Mouse (Mus musculus): ENCODE data around the gene E130208F15Rik. TPM values are rescaled to one million over a fixed set of nuclear protein-coding genes. Genes with fewer than 3 reads are reported as not detected.

Gene E130208F15Rik
- total RNA-seq, 2 experiments from 2014 or later = 0.47 to 1.6 TPM

DNA sequence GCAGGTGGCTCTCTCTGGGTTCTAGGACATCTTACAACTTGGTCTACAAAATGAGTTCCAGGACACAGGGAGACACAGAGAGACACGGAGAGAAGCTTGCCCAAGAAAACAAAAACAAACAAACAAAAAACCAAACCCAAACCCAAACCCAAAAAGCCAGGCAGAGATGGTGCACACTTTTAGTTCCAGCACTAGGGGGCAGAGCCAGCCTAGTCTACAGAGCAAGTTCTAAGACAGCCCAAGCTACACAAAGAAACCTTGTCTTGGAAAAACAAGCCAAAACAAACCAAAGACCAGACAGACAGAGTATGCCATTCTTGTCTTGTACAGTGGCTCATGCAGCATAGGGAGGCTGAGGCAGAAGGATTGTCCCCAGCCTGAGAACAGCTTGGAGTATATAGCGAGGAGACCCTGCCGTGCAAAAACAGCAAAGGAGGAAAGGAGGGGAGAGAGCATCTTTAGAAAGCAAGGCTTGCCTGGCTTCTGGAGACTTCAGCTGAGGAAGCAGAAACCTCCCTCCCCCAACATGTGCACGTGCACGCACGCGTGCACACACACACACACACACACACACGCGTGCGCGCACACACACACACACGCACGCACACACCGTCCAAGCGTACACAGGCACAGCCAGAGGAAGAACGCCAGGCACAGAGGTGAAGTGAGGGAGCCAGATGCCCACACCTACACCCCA is 15.3 kb upstream of the E130208F15Rik start:
- ATAC-seq (replicated peaks; ENCODE audit: poor library complexity) = 0 out of 2 replicates have a peak, but pooled peaks have one; percentile 30

DNA sequence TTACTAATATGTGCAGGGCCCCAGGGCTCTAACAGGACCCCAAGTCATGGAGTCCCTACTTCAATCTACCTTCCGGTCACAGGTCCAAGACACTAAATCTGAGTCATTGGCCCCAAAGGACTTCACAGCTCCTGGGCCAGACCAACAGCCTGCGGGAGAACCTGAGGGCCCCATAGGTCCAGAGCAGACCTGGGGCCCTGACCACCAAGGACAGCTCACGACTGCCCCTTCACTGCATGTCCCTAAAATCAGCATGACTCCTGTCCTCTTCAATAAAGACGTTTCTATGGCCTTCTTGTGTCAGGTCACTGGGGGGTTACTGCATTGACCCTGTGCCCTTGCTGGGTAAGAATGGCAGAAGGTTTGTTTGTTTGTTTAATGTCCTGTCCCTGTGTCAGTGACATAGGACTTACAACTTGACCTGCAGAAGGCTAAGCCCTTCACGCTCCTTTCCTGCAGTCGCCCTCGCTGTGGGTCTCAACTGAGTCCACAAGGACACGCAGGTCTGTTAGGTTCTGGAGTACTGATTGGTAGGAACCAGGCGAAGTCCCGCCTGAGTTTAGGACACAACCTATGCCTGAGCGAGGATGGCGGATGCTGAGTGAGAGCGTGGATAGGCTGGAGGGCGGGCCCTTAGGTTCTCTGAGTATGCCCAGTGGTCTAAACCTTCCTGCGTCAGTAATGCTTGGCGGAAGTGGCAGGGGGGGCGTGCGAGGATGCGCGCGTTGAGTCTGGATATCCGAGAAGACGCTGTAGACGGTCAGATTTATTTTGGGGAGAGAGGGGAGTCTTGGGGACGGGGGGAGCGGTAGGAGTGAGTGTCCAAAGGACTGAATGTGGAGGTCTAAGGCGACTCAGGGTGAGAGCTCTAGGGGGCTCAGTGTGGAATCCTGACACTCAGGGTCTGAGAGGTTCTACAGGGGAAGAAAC is 13.2 kb upstream of the E130208F15Rik start, which contains the start of gene Alkbh6:
Alkbh6 (plus strand) TSS at position 642 of the 930 bp plus-strand sequence.
- peak; percentile 99 for ATAC-seq (replicated peaks; ENCODE audit: poor library complexity)

DNA sequence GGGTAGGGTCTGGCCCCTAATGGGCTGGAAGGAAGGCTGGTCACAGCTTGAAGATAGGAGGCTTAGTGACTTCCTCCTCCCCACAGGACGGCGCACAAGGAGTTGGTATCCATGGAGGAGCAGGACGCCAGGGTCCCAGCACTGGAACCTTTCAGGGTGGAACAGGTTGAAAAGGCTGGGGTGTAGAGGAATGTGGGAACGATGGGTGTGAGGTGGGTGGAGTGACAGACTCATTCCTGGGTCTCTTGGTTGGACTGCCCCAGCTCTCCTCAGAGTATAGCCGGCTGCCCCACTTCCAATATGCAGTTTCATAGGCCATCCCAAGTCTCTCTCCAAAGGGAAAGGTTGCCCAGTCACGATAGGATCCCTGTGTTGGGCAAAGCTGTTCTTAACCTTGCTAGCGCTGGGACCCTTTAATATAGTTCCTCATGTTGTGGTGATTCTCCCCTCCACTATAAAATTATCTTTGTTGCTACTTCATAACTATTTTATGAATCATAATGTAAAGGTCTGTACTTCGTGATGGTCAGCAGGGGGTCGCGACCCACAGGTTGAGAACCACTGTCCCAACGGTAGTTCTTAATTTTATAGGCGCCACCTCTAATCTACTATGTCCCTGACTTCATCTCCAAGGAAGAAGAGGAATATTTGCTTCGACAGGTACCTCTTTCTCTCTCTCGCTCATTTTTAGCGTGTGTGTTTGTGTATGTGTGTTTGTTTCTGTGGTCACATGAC is 12.0 kb upstream of the E130208F15Rik start:
- no peak for ATAC-seq (replicated peaks; ENCODE audit: poor library complexity)

DNA sequence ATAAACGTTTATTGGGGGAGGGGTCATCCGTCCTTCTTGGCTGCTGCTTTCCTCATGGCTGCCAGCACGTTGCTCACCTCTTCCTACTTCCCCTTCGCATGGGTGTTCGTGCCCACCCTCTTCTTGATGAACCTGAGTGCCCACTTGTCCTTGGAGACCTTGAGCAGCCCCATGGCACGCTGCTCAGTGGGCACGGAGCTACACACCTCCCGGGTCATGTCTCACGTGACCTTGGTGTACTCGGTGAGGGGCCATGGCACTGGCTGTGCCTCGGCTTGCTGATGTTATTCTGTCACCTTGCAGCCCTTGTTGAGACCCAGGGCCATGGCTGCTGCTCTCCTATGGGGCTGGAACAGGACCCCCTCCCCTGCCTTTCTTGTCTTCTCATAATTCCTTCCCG is 11.4 kb upstream of the E130208F15Rik start:
- ATAC-seq (replicated peaks; ENCODE audit: poor library complexity) = no peak

DNA sequence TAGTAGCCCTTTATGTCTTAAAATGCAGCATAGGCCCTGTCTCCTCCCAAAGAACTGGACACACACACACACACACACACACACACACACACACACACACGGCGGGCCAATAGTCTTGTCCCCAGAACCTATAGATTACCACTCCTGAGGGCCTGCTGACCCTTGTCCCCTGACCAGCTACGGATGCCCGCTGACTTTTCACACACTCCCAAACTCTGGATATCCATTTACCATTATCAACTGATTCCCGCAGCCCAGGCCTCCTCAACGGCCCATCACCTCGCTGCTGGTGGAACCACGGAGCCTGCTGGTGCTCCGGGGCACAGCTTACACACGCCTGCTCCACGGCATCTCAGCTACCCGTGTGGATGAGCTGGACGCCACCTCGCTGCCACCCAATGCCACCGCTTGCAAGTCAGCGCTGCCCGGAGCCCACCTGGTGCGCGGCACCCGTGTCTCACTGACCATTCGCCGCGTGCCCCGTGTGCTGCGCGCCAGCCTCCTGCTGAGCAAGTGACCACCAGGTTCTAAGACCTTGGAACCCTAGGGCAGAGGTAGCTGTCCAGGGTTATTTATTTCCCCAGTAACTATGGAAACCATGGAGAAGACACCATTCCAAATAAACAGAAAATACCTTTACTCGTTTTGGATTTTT is 7.7 kb upstream of the E130208F15Rik start:
- ATAC-seq (replicated peaks; ENCODE audit: poor library complexity) = no peak

DNA sequence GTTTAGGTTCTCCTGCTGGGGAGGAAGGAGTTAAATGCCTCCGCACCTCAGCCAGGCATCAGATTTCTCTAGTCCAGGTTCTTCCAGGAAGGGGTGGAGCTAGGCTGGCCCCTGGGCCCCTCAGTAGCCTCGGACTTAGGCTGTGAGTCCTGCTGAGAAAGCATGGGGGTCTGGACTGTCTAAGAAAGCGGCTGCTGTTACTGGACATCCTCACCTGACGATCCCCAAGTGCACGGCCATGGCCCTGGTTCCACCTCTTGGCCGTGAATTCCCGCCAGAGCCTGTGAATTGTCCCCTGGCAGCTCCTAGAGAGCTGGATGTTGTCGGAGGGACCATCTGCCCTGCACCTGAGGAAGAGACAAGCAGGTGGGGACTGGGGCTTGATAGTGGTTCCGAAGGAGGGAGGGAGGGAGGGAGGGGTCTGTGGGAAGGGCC is 6.8 kb upstream of the E130208F15Rik start, which contains the start of gene Syne4:
Syne4 (plus strand) TSS at position 87 of the 435 bp plus-strand sequence.
- no peak for ATAC-seq (replicated peaks; ENCODE audit: poor library complexity)

DNA sequence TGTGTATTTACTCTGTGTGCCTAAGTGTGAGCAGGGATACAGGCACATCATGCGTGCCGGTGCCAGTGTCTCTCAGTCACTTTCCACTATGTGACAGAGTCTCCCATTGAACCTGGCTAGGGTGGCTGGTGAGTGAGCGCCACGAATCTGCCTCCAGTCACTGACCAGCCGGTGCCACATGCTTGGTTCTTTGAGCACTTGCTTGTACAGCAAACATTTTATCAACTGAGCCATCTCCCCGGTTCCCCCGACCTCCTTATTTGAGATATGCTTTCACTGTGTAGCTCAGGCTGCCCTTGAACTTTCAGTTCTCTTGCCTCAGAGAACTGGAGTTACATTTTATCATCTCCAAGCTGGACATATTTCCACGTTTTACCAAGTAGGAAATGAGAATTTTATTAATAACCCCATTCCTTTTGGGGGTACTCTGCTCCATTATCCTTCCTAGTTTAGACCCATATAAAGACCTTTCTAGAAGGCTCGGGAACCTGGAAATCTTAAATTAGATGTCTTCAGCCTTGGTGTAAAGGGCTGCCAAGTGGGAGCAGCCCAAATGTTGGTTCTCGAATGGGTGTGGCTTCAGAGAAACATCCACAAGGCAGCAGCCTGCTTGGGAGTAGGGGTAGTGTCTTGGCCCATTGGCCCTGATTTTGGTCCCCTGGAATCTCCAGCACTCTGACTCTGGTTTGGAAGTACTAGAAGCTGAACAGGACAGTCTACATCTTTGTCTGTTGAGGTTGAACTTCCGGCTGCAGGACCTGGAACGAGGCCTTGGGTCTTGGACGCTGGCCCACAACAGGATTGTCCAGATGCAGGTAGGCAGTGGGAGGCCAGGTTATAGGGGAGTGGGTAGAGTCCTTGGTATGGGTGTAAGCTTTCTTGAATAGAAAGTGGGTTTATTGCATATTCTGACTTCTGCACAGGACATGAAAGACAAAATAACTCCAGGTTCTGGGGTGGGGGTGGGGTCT is 5.7 kb upstream of the E130208F15Rik start:
- ATAC-seq (replicated peaks; ENCODE audit: poor library complexity) = no peak

DNA sequence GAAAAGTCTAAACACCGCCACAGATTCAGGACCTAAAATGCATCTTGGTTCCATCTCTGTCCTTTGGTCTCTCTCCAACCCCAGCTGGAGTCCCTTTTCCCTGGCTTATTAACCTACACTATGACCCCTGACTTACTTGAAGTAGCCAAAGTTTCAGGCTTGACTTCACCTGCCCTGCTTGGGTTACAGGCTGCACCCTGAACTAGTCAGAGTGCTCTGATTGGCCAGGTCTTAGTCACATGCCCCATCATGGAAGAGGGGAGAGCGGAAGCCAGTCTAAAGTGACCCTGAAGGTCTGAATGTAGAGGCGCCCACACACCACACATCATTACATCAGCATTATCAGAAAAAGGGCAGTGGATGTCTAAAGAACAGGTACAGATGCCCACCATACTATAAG is 3.4 kb upstream of the E130208F15Rik start:
- no peak for ATAC-seq (replicated peaks; ENCODE audit: poor library complexity)

DNA sequence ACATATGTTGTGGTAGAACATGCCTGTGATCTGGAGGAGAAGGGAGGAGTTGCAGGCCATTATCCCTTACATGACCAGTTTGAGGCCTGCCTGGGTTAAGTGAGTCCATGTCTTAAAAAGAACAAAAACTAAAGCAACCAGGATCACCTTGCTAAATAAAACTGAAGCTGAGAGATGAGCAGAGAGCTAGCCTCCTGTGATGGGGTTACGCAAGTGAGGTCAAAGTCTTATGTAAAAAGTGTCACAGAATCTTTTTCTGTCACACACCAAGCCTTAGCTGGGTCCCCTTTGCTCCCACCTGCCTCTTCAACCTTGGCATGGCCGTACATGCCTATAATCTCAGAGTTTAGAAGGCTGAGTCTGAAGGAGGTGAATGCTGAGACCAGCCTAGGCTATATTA is 594 bp upstream of the E130208F15Rik start:
- ATAC-seq (replicated peaks; ENCODE audit: poor library complexity) = no peak

DNA sequence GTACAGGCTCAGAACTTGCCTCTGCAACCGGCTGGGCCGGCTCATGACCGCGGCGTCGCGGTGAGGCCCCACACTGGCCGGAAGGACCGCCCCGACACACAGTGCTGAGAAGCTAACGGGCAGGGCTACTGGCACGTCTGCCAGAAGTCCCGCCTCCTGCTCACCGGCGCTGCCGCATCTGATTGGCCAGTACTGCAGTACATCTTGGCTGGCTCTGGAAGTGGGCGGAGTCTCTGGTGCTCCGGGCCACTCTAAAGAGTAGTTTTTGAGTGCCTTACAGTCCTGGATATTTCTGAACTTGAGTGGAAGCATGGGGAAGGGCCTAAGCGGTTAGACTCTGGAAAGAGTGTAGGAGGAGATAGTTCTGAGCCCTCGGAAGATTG is 736 bp downstream of the E130208F15Rik start:
- ATAC-seq (replicated peaks; ENCODE audit: poor library complexity) = peak; percentile 93

DNA sequence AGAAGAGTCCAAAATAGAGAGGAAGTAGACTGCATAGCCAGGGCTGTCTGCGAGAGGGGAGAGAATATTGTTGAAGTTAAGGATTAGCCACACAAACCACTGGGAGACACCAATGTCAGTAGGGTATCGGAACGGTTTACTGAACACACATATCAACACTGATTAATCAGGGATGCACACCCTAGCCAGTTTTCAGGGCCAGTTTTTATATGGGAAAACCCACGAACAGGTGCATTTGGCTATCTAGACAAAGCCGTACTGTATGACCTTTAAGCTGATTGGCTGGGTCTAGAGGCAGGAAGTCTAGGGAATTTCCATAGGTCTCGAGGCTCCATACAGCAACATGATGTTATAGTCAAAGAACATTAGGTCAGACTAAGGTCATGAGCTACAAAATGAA is 1.3 kb downstream of the E130208F15Rik start:
- ATAC-seq (replicated peaks; ENCODE audit: poor library complexity) = no peak; the same call in 1 of the 2 replicates

DNA sequence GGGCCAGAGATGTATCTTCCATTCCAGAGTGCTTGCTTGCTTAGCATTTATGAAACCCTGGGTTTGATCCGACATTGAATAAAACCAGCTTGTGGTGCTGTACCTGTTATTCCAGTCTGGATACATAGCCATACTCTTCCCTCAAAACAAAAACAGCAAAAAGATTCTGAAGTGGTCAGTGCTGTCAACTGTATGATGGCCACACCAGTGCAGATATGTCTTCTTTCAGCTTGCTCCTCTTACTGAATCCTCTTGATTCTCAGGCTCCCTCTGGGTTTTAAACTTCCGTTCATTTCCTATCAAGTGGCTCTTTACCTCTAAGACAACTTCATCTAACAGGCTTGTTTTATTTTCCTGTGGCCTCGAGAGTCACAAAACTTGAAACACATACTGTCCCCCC is 2.3 kb downstream of the E130208F15Rik start, which contains the start of gene Sdhaf1:
Sdhaf1 (minus strand) TSS at position 101 of the 400 bp plus-strand sequence.
- no peak for ATAC-seq (replicated peaks; ENCODE audit: poor library complexity)

DNA sequence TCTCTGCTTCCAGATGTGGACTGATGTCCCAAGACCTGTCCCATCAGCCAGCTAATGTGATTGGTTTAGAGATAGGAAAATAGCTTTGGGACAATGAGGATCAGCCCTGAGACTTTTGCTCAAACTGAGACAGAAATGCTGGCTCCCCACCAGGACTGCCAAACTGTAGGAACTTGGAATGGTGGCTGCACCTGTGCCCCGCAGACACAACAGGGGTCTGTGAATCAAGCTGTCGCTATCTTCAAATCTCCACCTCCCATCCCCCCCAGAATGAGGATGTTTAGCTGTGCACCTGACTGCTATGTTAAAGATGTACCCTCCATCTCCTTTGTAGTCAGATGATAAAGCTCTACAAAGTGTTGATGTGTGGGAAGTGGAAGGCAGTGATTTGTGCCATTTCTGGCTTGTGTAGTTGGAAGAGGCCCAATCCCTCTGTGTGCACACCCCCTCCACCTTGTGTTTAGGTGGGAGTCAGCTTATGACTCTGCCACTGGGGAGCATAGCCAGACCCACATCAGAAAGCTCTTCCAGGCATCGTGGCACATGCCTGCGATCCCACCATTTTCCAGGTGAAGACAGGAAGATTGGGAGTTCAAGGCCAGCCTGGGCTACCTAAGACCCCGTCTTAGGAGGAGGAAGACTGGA is 2.9 kb downstream of the E130208F15Rik start:
- ATAC-seq (replicated peaks; ENCODE audit: poor library complexity) = no peak

DNA sequence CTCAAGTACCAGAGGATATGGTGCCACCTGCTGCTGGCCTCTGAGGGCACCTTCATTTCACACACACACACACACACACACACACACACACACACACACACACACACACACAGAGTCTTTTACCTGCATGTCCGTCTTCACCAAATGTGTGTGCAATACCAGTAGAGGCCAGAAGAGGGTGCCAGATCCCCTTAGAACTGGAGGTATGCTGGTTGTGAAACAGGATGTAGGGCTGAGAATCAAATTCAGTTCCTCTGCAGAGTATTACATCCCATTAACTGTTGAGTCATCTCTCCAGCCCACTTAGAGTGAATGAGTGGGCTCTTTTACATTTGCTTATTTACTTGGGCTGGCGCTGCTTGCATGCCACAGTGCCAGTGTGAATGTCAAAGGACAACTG is 3.8 kb downstream of the E130208F15Rik start:
- ATAC-seq (replicated peaks; ENCODE audit: poor library complexity) = peak; percentile 56

DNA sequence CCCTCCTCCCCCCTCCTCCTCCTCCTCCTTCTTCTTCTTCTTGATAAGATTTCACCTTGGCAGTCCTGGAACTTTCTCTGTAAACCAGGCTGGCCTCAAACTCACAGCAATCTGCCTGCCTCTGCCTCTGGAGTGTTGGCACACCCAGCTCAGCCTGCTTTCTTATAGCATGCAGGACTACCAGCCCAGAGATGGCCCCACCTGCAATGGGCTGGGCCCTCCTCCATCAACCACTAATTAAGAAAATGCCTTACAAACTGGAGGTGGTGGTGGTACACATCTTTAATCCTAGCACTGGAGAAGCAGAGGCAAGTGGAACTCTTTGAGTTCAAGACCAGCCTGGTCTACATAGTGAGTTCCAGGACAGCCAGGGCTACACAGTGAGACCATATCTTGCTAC is 4.9 kb downstream of the E130208F15Rik start:
- no peak for ATAC-seq (replicated peaks; ENCODE audit: poor library complexity)

DNA sequence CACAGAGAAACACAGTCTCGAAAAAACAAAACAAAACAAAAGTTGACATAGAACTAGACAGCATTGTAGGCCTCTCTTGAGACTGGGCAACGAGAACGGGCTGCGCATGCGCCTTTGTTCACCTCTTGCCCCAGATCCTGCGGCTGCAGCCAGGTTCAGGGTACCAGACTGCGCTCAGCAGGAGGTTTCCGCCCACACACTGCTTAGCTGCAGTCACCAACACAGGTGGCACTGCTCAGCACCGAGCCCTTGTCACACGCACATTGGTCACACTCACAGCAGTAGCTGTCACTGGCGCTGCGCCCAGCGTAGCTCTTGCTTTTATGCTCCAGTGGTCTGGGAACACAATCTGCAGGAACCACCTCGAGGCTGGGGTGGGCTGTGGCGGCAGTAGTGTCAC is 5.6 kb downstream of the E130208F15Rik start:
- ATAC-seq (replicated peaks; ENCODE audit: poor library complexity) = no peak

DNA sequence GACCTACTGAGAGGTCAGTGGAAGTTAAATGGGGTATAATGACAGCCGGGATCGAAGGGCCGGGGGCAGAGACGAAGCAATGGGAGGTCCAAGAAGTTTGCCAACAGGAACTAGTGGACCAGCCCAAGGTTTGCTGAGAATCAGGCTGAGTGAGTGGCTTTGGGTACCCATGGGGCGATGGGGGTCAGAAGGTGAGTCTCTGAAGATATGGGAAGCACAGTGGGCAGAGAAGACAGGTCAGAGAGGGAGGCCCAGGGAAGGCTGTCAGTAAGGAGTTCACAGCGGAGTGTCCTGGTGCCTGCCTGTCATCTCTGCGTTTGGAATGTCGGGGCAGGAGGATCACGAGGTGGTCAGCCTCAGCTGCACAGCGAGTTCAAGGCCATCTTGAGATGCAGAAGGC is 6.8 kb downstream of the E130208F15Rik start:
- no peak for ATAC-seq (replicated peaks; ENCODE audit: poor library complexity)

DNA sequence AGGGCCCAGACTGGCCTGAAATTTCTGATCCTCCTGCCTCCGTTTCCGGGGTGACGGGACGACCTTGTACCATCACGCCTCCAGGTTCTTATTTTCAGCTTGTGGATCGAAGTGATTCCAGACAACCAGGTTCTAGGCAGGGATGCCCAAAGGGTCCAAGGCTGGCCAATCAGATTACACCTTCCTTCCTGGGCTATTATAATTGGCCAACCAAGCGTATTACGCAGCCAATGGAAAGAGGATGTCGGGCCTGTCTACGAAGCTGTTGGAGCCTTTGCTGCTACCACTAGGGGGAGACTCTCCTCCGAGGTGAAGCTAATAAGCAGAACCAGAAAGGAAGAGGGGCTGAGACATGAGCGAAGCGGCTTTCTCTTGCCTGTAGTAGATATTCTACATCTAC is 10.3 kb downstream of the E130208F15Rik start:
- ATAC-seq (replicated peaks; ENCODE audit: poor library complexity) = peak; percentile 87

All from megakaryocyte progenitor cell, adult 5-6 weeks (primary cell).